Mouse (Mus musculus): ENCODE results near the gene Pycard. TPM values are rescaled to one million over a fixed set of nuclear protein-coding genes. Genes with fewer than 3 reads are reported as not detected.

The Pycard gene
- polyA plus RNA-seq, 1 experiment: 60.0 TPM

GRCm38 (mm10) chr7:128013116-128013515 is 19.4 kb upstream of the Pycard start:
- no peaks in the 10 kb centered on the region for H3K4me1 ChIP-seq (ENCODE audit: control insufficient read depth, insufficient read depth, low read length)
- WGBS: 90% methylated on average over 13 of the region's 13 CpGs
- no peak for DNase-seq
- TF ChIP-seq CTCF (conservative IDR thresholded peaks at IDR 0.05; ENCODE audit: insufficient read depth, insufficient read length, low read depth, low read length) (no peak), POLR2A (IDR thresholded peaks at IDR 0.05; ENCODE audit: low read depth, low read length) (no peak)
- no peak overlapping the region for H3K27ac ChIP-seq (ENCODE audit: insufficient read depth, low read depth, low read length)
- no peak overlapping the region for H3K4me3 ChIP-seq (ENCODE audit: insufficient read depth, low read depth, low read length)
- H3K36me3 ChIP-seq (ENCODE audit: control insufficient read depth, insufficient read depth, low read length): no peaks in the 10 kb centered on the region
- H3K27me3 ChIP-seq (replicated peaks; ENCODE audit: control insufficient read depth, insufficient read depth, low read length): no peaks in the 10 kb centered on the region

GRCm38 (mm10) chr7:128012136-128012780 is 18.6 kb upstream of the Pycard start:
- Histone ChIP-seq H3K27ac (ENCODE audit: insufficient read depth, low read depth, low read length) (no peak overlapping the region), H3K27me3 (replicated peaks; ENCODE audit: control insufficient read depth, insufficient read depth, low read length) (no peaks in the 10 kb centered on the region), H3K36me3 (ENCODE audit: control insufficient read depth, insufficient read depth, low read length) (no peaks in the 10 kb centered on the region), H3K4me1 (ENCODE audit: control insufficient read depth, insufficient read depth, low read length) (no peaks in the 10 kb centered on the region), H3K4me3 (ENCODE audit: insufficient read depth, low read depth, low read length) (no peak overlapping the region)
- DNase-seq: no peak
- WGBS: 78% methylated on average over 13 of the region's 13 CpGs
- TF ChIP-seq POLR2A (IDR thresholded peaks at IDR 0.05; ENCODE audit: low read depth, low read length) (no peak), CTCF (conservative IDR thresholded peaks at IDR 0.05; ENCODE audit: insufficient read depth, insufficient read length, low read depth, low read length) (no peak)

GRCm38 (mm10) chr7:128009715-128010340 is 16.2 kb upstream of the Pycard start:
- peak; percentile 56 for DNase-seq
- Histone ChIP-seq H3K36me3 (ENCODE audit: control insufficient read depth, insufficient read depth, low read length) (no peaks in the 10 kb centered on the region), H3K4me3 (ENCODE audit: insufficient read depth, low read depth, low read length) (no peak overlapping the region), H3K4me1 (ENCODE audit: control insufficient read depth, insufficient read depth, low read length) (peaks cover 8% of the 10 kb centered on the region), H3K27ac (ENCODE audit: insufficient read depth, low read depth, low read length) (no peak overlapping the region), H3K27me3 (replicated peaks; ENCODE audit: control insufficient read depth, insufficient read depth, low read length) (no peaks in the 10 kb centered on the region)
- WGBS: 61% methylated on average over 40 of the region's 40 CpGs
- TF ChIP-seq CTCF (conservative IDR thresholded peaks at IDR 0.05; ENCODE audit: insufficient read depth, insufficient read length, low read depth, low read length): no peak
- TF ChIP-seq POLR2A (IDR thresholded peaks at IDR 0.05; ENCODE audit: low read depth, low read length): no peak

GRCm38 (mm10) chr7:128006193-128006592 is 12.5 kb upstream of the Pycard start:
- H3K27me3 ChIP-seq (replicated peaks; ENCODE audit: control insufficient read depth, insufficient read depth, low read length): no peaks in the 10 kb centered on the region
- no peaks in the 10 kb centered on the region for H3K36me3 ChIP-seq (ENCODE audit: control insufficient read depth, insufficient read depth, low read length)
- no peak overlapping the region for H3K27ac ChIP-seq (ENCODE audit: insufficient read depth, low read depth, low read length)
- H3K4me3 ChIP-seq (ENCODE audit: insufficient read depth, low read depth, low read length): no peak overlapping the region
- TF ChIP-seq POLR2A (IDR thresholded peaks at IDR 0.05; ENCODE audit: low read depth, low read length) (no peak), CTCF (conservative IDR thresholded peaks at IDR 0.05; ENCODE audit: insufficient read depth, insufficient read length, low read depth, low read length) (no peak)
- peaks cover 16% of the 10 kb centered on the region for H3K4me1 ChIP-seq (ENCODE audit: control insufficient read depth, insufficient read depth, low read length)
- no peak for DNase-seq
- 76% methylated on average over 7 of the region's 7 CpGs for WGBS

- H3K4me1 ChIP-seq (ENCODE audit: control insufficient read depth, insufficient read depth, low read length): peaks cover 16% of the 10 kb centered on the region
- TF ChIP-seq CTCF (conservative IDR thresholded peaks at IDR 0.05; ENCODE audit: insufficient read depth, insufficient read length, low read depth, low read length) (no peak), POLR2A (IDR thresholded peaks at IDR 0.05; ENCODE audit: low read depth, low read length) (peak; percentile 15)
- H3K27me3 ChIP-seq (replicated peaks; ENCODE audit: control insufficient read depth, insufficient read depth, low read length): no peaks in the 10 kb centered on the region
- peak overlapping the region; percentile 78 for H3K27ac ChIP-seq (ENCODE audit: insufficient read depth, low read depth, low read length)
- H3K4me3 ChIP-seq (ENCODE audit: insufficient read depth, low read depth, low read length): peak overlapping the region; percentile 43
- WGBS: 26% methylated on average over 35 of the region's 35 CpGs
- no peaks in the 10 kb centered on the region for H3K36me3 ChIP-seq (ENCODE audit: control insufficient read depth, insufficient read depth, low read length)
- peak; percentile 90 for DNase-seq
Measured at GRCm38 (mm10) chr7:128004487-128005362, 11.1 kb upstream of the Pycard start.

GRCm38 (mm10) chr7:128004150-128004486 is 10.5 kb upstream of the Pycard start:
- DNase-seq: no peak
- 68% methylated on average over 5 of the region's 5 CpGs for WGBS
- Histone ChIP-seq H3K27ac (ENCODE audit: insufficient read depth, low read depth, low read length) (peak overlapping the region; percentile 78; the same call in 1 of the 2 replicates), H3K36me3 (ENCODE audit: control insufficient read depth, insufficient read depth, low read length) (no peaks in the 10 kb centered on the region), H3K4me1 (ENCODE audit: control insufficient read depth, insufficient read depth, low read length) (peaks cover 16% of the 10 kb centered on the region), H3K27me3 (replicated peaks; ENCODE audit: control insufficient read depth, insufficient read depth, low read length) (no peaks in the 10 kb centered on the region), H3K4me3 (ENCODE audit: insufficient read depth, low read depth, low read length) (peak overlapping the region; percentile 43; the same call in 1 of the 2 replicates)
- TF ChIP-seq POLR2A (IDR thresholded peaks at IDR 0.05; ENCODE audit: low read depth, low read length) (no peak), CTCF (conservative IDR thresholded peaks at IDR 0.05; ENCODE audit: insufficient read depth, insufficient read length, low read depth, low read length) (no peak)

- TF ChIP-seq POLR2A (IDR thresholded peaks at IDR 0.05; ENCODE audit: low read depth, low read length) (no peak), CTCF (conservative IDR thresholded peaks at IDR 0.05; ENCODE audit: insufficient read depth, insufficient read length, low read depth, low read length) (no peak)
- no peak for DNase-seq
- no peaks in the 10 kb centered on the region for H3K36me3 ChIP-seq (ENCODE audit: control insufficient read depth, insufficient read depth, low read length)
- peak within 1 kb of the TSS; percentile 78 for H3K27ac ChIP-seq (ENCODE audit: insufficient read depth, low read depth, low read length)
- no peaks in the 10 kb centered on the region for H3K27me3 ChIP-seq (replicated peaks; ENCODE audit: control insufficient read depth, insufficient read depth, low read length)
- peaks cover 16% of the 10 kb centered on the region for H3K4me1 ChIP-seq (ENCODE audit: control insufficient read depth, insufficient read depth, low read length)
- 76% methylated on average over 2 of the region's 2 CpGs for WGBS
- peak within 1 kb of the TSS; percentile 43 for H3K4me3 ChIP-seq (ENCODE audit: insufficient read depth, low read depth, low read length)
Measured at GRCm38 (mm10) chr7:128003688-128004087, 10.0 kb upstream of the Pycard start, which contains the start of gene Trim72. Trim72 (plus strand) TSS chr7:128003949.
